Mouse (Mus musculus): Measurements from ENCODE around the gene Grb14.

- no peak for TF ChIP-seq CTCF (IDR thresholded peaks at IDR 0.05; ENCODE audit: low read depth, low read length)
- TF ChIP-seq GATA1 (IDR thresholded peaks at IDR 0.05; ENCODE audit: borderline replicate concordance, low read length) = no peak
- TF ChIP-seq POLR2AphosphoS5 (IDR thresholded peaks at IDR 0.05; ENCODE audit: insufficient replicate concordance, low read depth, low read length) = no peak
- no peak for TF ChIP-seq GATA2 (IDR thresholded peaks at IDR 0.05; ENCODE audit: borderline replicate concordance, low read depth, low read length)
- TF ChIP-seq TAL1 (conservative IDR thresholded peaks at IDR 0.05; ENCODE audit: low read depth, low read length) = no peak
Observed at GRCm38 (mm10) chr2:65022363-65023240, 2.2 kb downstream of the Grb14 start.

Measured in G1E (cell line).